Mouse (Mus musculus): ENCODE measurements around the gene A530016L24Rik. TPM values are rescaled to one million over a fixed set of nuclear protein-coding genes. Genes with fewer than 3 reads are reported as not detected.

The A530016L24Rik gene
- polyA plus RNA-seq, 1 experiment from 2014 or later = 0.48 TPM

GRCm38 (mm10) chr12:112538356-112538755 is 49.1 kb downstream of the A530016L24Rik start:
- no peaks in the 10 kb centered on the region for H3K27me3 ChIP-seq
- WGBS = 81% methylated on average over 9 of the region's 9 CpGs
- no peak overlapping the region for H3K9ac ChIP-seq
- H3K9me3 ChIP-seq (replicated peaks) = no peaks in the 10 kb centered on the region
- no peak overlapping the region for H3K4me2 ChIP-seq (replicated peaks)
- no peak overlapping the region for H3K27ac ChIP-seq (replicated peaks)
- ATAC-seq (ENCODE audit: insufficient number of reproducible peaks, low FRiP score, low TSS enrichment, low read depth) = no peak
- H3K4me3 ChIP-seq (replicated peaks) = no peak overlapping the region
- no peaks in the 10 kb centered on the region for H3K4me1 ChIP-seq
- no peaks in the 10 kb centered on the region for H3K36me3 ChIP-seq

GRCm38 (mm10) chr12:112539466-112539965 is 50.3 kb downstream of the A530016L24Rik start:
- Histone ChIP-seq H3K4me2 (replicated peaks) (no peak overlapping the region), H3K27ac (replicated peaks) (no peak overlapping the region), H3K4me1 (no peaks in the 10 kb centered on the region), H3K9ac (no peak overlapping the region), H3K9me3 (replicated peaks) (no peaks in the 10 kb centered on the region), H3K4me3 (replicated peaks) (no peak overlapping the region), H3K27me3 (no peaks in the 10 kb centered on the region), H3K36me3 (no peaks in the 10 kb centered on the region)
- 82% methylated on average over 7 of the region's 7 CpGs for WGBS
- ATAC-seq (ENCODE audit: insufficient number of reproducible peaks, low FRiP score, low TSS enrichment, low read depth) = no peak

- H3K9me3 ChIP-seq (replicated peaks) = no peaks in the 10 kb centered on the region
- no peaks in the 10 kb centered on the region for H3K36me3 ChIP-seq
- H3K27ac ChIP-seq (replicated peaks) = no peak overlapping the region
- no peak for ATAC-seq (ENCODE audit: insufficient number of reproducible peaks, low FRiP score, low TSS enrichment, low read depth)
- H3K4me2 ChIP-seq (replicated peaks) = no peak overlapping the region
- whole genome bisulfite sequencing = 82% methylated on average over 12 of the region's 12 CpGs
- H3K4me3 ChIP-seq (replicated peaks) = no peak overlapping the region
- H3K4me1 ChIP-seq = no peaks in the 10 kb centered on the region
- H3K27me3 ChIP-seq = no peaks in the 10 kb centered on the region
- H3K9ac ChIP-seq = no peak overlapping the region
These were observed 51.1 kb downstream of the A530016L24Rik start for GRCm38 (mm10) chr12:112540321-112540720.

- H3K9me3 ChIP-seq (replicated peaks) = no peaks in the 10 kb centered on the region
- WGBS = 61% methylated on average over 8 of the region's 8 CpGs
- H3K36me3 ChIP-seq = no peaks in the 10 kb centered on the region
- no peak overlapping the region for H3K4me3 ChIP-seq (replicated peaks)
- no peaks in the 10 kb centered on the region for H3K27me3 ChIP-seq
- no peak overlapping the region for H3K9ac ChIP-seq
- no peak for ATAC-seq (ENCODE audit: insufficient number of reproducible peaks, low FRiP score, low TSS enrichment, low read depth)
- H3K4me1 ChIP-seq = no peaks in the 10 kb centered on the region
- no peak overlapping the region for H3K4me2 ChIP-seq (replicated peaks)
- no peak overlapping the region for H3K27ac ChIP-seq (replicated peaks)
These were observed 52.3 kb downstream of the A530016L24Rik start for GRCm38 (mm10) chr12:112541483-112542091.

- Histone ChIP-seq H3K9ac (no peak overlapping the region), H3K4me3 (replicated peaks) (no peak overlapping the region)
- WGBS = 65% methylated on average over 13 of the region's 13 CpGs
These were observed 53.1 kb downstream of the A530016L24Rik start for GRCm38 (mm10) chr12:112542257-112542919.

GRCm38 (mm10) chr12:112542920-112543300 is 53.7 kb downstream of the A530016L24Rik start:
- no peak overlapping the region for H3K4me2 ChIP-seq (replicated peaks)
- H3K4me1 ChIP-seq = no peaks in the 10 kb centered on the region
- WGBS = 7% methylated on average over 11 of the region's 11 CpGs
- H3K27ac ChIP-seq (replicated peaks) = no peak overlapping the region
- no peak overlapping the region for H3K4me3 ChIP-seq (replicated peaks)
- H3K36me3 ChIP-seq = no peaks in the 10 kb centered on the region
- no peaks in the 10 kb centered on the region for H3K27me3 ChIP-seq
- H3K9me3 ChIP-seq (replicated peaks) = no peaks in the 10 kb centered on the region
- H3K9ac ChIP-seq = no peak overlapping the region
- ATAC-seq (ENCODE audit: insufficient number of reproducible peaks, low FRiP score, low TSS enrichment, low read depth) = no peak

More at GRCm38 (mm10) chr12:112542257-112542919, 53.1 kb downstream of the A530016L24Rik start:
- ATAC-seq (ENCODE audit: insufficient number of reproducible peaks, low FRiP score, low TSS enrichment, low read depth) = no peak
- no peaks in the 10 kb centered on the region for H3K36me3 ChIP-seq
- H3K9me3 ChIP-seq (replicated peaks) = no peaks in the 10 kb centered on the region
- H3K27ac ChIP-seq (replicated peaks) = no peak overlapping the region
- no peak overlapping the region for H3K4me2 ChIP-seq (replicated peaks)
- no peaks in the 10 kb centered on the region for H3K27me3 ChIP-seq
- no peaks in the 10 kb centered on the region for H3K4me1 ChIP-seq

- WGBS = 62% methylated on average over 9 of the region's 9 CpGs
- Histone ChIP-seq H3K9ac (no peak overlapping the region), H3K27ac (replicated peaks) (no peak overlapping the region), H3K4me2 (replicated peaks) (no peak overlapping the region), H3K4me1 (no peaks in the 10 kb centered on the region), H3K4me3 (replicated peaks) (no peak overlapping the region), H3K27me3 (no peaks in the 10 kb centered on the region), H3K9me3 (replicated peaks) (no peaks in the 10 kb centered on the region), H3K36me3 (no peaks in the 10 kb centered on the region)
- no peak for ATAC-seq (ENCODE audit: insufficient number of reproducible peaks, low FRiP score, low TSS enrichment, low read depth)
These were observed 54.7 kb downstream of the A530016L24Rik start for GRCm38 (mm10) chr12:112543941-112544340.

- H3K9ac ChIP-seq = no peak overlapping the region
- no peak for ATAC-seq (ENCODE audit: insufficient number of reproducible peaks, low FRiP score, low TSS enrichment, low read depth)
- 25% methylated on average over 12 of the region's 12 CpGs for WGBS
These were observed 55.9 kb downstream of the A530016L24Rik start for GRCm38 (mm10) chr12:112544946-112545701.

GRCm38 (mm10) chr12:112546110-112546509 is 56.9 kb downstream of the A530016L24Rik start:
- ATAC-seq (ENCODE audit: insufficient number of reproducible peaks, low FRiP score, low TSS enrichment, low read depth) = no peak
- Histone ChIP-seq H3K27ac (replicated peaks) (no peak overlapping the region), H3K36me3 (no peaks in the 10 kb centered on the region), H3K4me3 (replicated peaks) (no peak overlapping the region), H3K4me1 (no peaks in the 10 kb centered on the region), H3K4me2 (replicated peaks) (no peak overlapping the region), H3K9me3 (replicated peaks) (no peaks in the 10 kb centered on the region), H3K9ac (no peak overlapping the region), H3K27me3 (no peaks in the 10 kb centered on the region)
- 86% methylated on average over 8 of the region's 8 CpGs for WGBS

More at GRCm38 (mm10) chr12:112544946-112545701, 55.9 kb downstream of the A530016L24Rik start:
- Histone ChIP-seq H3K27me3 (no peaks in the 10 kb centered on the region), H3K4me1 (no peaks in the 10 kb centered on the region), H3K9me3 (replicated peaks) (no peaks in the 10 kb centered on the region), H3K36me3 (no peaks in the 10 kb centered on the region), H3K27ac (replicated peaks) (no peak overlapping the region), H3K4me3 (replicated peaks) (no peak overlapping the region), H3K4me2 (replicated peaks) (no peak overlapping the region)

- WGBS = 90% methylated on average over 1 of the region's 1 CpGs
- H3K27me3 ChIP-seq = peaks cover 4% of the 10 kb centered on the region; the same call in 1 of the 2 replicates
- ATAC-seq (ENCODE audit: insufficient number of reproducible peaks, low FRiP score, low TSS enrichment, low read depth) = no peak
These were observed 60.0 kb downstream of the A530016L24Rik start for GRCm38 (mm10) chr12:112549287-112549686.

More at GRCm38 (mm10) chr12:112549287-112549686, 60.0 kb downstream of the A530016L24Rik start:
- H3K36me3 ChIP-seq = no peaks in the 10 kb centered on the region
- peaks cover 4% of the 10 kb centered on the region; the same call in 1 of the 2 replicates for H3K4me1 ChIP-seq
- no peak overlapping the region for H3K27ac ChIP-seq (replicated peaks)
- no peak overlapping the region for H3K4me2 ChIP-seq (replicated peaks)
- no peak overlapping the region for H3K9ac ChIP-seq
- H3K4me3 ChIP-seq (replicated peaks) = no peak overlapping the region
- H3K9me3 ChIP-seq (replicated peaks) = no peaks in the 10 kb centered on the region
